Mouse (Mus musculus) heart, embryonic 10.5 days (tissue): ENCODE results near the gene Erf. TPM values are rescaled to one million over a fixed set of nuclear protein-coding genes. Genes with fewer than 3 reads are reported as not detected.
"Not testable (repeated sequence)": the region's sequence is repeated elsewhere in the genome, so short reads cannot be mapped to it uniquely, and the experiment has no call there.

Experiments
- DNase-seq: peaks from one replicate; pipeline ENCODE4 v3.0.0-alpha.2; 2017; ENCODE audit warnings: low spot score
- H3K27ac ChIP-seq: fragments of 300-500 bp; sonication (generic); 2 replicates; pipeline ENCODE4 v1.5.1; 2016; ENCODE audit warnings: mild to moderate bottlenecking
- H3K27me3 ChIP-seq: fragments of 300-500 bp; sonication (generic); 2 replicates; pipeline ENCODE4 v1.6.1; 2016; ENCODE audit warnings: mild to moderate bottlenecking; ENCODE audit not compliant: poor library complexity, insufficient read depth, severe bottlenecking
- H3K36me3 ChIP-seq: fragments of 300-500 bp; sonication (generic); 2 replicates; pipeline ENCODE4 v1.6.1; 2016; ENCODE audit warnings: mild to moderate bottlenecking, moderate library complexity
- H3K4me1 ChIP-seq: fragments of 300-500 bp; sonication (generic); 2 replicates; pipeline ENCODE4 v1.6.1; 2016; ENCODE audit warnings: mild to moderate bottlenecking
- H3K4me3 ChIP-seq: fragments of 300-500 bp; sonication (generic); 2 replicates; pipeline ENCODE4 v1.5.1; 2016; ENCODE audit warnings: mild to moderate bottlenecking, moderate library complexity
- H3K9me3 ChIP-seq: fragments of 300-500 bp; sonication (generic); 2 replicates; pipeline ENCODE4 v1.6.1; 2016; ENCODE audit warnings: mild to moderate bottlenecking, moderate library complexity
- WGBS: fragments of 180-500 bp; shearing (Covaris S2); methylation state at CpG from one replicate; pipeline ENCODE4 v1.1.7; 2016; 5-methylcytosine and 5-hydroxymethylcytosine counted together
- polyA plus RNA-seq: library from polyadenylated mRNA; unstranded; fragments of >200 nt; fragmentation: Nextera tagmentation; extraction: Ambion mirVana; gene quantifications from 2 replicates; pipeline ENCODE4 v1.2.1, GENCODE M21; 2016

The Erf gene
- polyA plus RNA-seq, 1 experiment from 2014 or later: 17.9 TPM

GRCm38 (mm10) chr7:25269029-25269428 is 18.5 kb upstream of the Erf start:
- 37% methylated on average over 4 of the region's 4 CpGs for whole genome bisulfite sequencing
- Histone ChIP-seq H3K27ac (peak overlapping the region; percentile 99), H3K9me3 (no peaks in the 10 kb centered on the region), H3K4me3 (peak overlapping the region; percentile 87), H3K36me3 (peaks cover 34% of the 10 kb centered on the region), H3K27me3 (no peaks in the 10 kb centered on the region), H3K4me1 (peaks cover 59% of the 10 kb centered on the region)
- no peak for DNase-seq

GRCm38 (mm10) chr7:25268588-25268987 is 18.0 kb upstream of the Erf start:
- Histone ChIP-seq H3K4me3 (peak overlapping the region; percentile 87), H3K4me1 (peaks cover 58% of the 10 kb centered on the region), H3K36me3 (peaks cover 30% of the 10 kb centered on the region), H3K9me3 (no peaks in the 10 kb centered on the region), H3K27ac (peak overlapping the region; percentile 99), H3K27me3 (no peaks in the 10 kb centered on the region)
- no peak for DNase-seq
- WGBS: 2% methylated on average over 7 of the region's 7 CpGs

GRCm38 (mm10) chr7:25267751-25268463 is 17.3 kb upstream of the Erf start:
- under 1% methylated on average over 33 of the region's 33 CpGs for WGBS

GRCm38 (mm10) chr7:25267301-25267750 is 16.8 kb upstream of the Erf start, which contains the start of gene Cic:
Cic (plus strand) TSS chr7:25267704.
- Histone ChIP-seq H3K9me3 (no peaks in the 10 kb centered on the region), H3K4me3 (peak within 1 kb of the TSS; percentile 87), H3K36me3 (peaks cover 17% of the 10 kb centered on the region), H3K27ac (peak within 1 kb of the TSS; percentile 99), H3K4me1 (peaks cover 47% of the 10 kb centered on the region), H3K27me3 (no peaks in the 10 kb centered on the region)
- DNase-seq: peak; percentile 100
- WGBS: 0% methylated on average over 29 of the region's 29 CpGs

More at GRCm38 (mm10) chr7:25267751-25268463, 17.3 kb upstream of the Erf start:
- DNase-seq: peak; percentile 100
- Histone ChIP-seq H3K36me3 (peaks cover 23% of the 10 kb centered on the region), H3K4me1 (peaks cover 51% of the 10 kb centered on the region), H3K27me3 (no peaks in the 10 kb centered on the region), H3K27ac (peak overlapping the region; percentile 99), H3K9me3 (no peaks in the 10 kb centered on the region), H3K4me3 (peak overlapping the region; percentile 87)

GRCm38 (mm10) chr7:25266180-25266962 is 15.8 kb upstream of the Erf start:
- 70% methylated on average over 8 of the region's 8 CpGs for WGBS
- Histone ChIP-seq H3K36me3 (peaks cover 8% of the 10 kb centered on the region), H3K27ac (peak overlapping the region; percentile 99; the same call in 1 of the 2 replicates), H3K9me3 (no peaks in the 10 kb centered on the region), H3K4me1 (peaks cover 43% of the 10 kb centered on the region), H3K27me3 (no peaks in the 10 kb centered on the region), H3K4me3 (peak overlapping the region; percentile 87)
- no peak for DNase-seq

- not testable (repeated sequence) for H3K4me3 ChIP-seq, H3K27me3 ChIP-seq, H3K9me3 ChIP-seq, DNase-seq, H3K36me3 ChIP-seq, H3K27ac ChIP-seq
- WGBS: 63% methylated on average over 5 of the region's 5 CpGs
- peaks cover 43% of the 10 kb centered on the region for H3K4me1 ChIP-seq
Measured at GRCm38 (mm10) chr7:25265743-25266142, 15.2 kb upstream of the Erf start.

GRCm38 (mm10) chr7:25263968-25264870 is 13.7 kb upstream of the Erf start:
- H3K4me1 ChIP-seq: peaks cover 29% of the 10 kb centered on the region
- H3K36me3 ChIP-seq: no peaks in the 10 kb centered on the region
- H3K4me3 ChIP-seq: no peak overlapping the region
- DNase-seq: no peak
- H3K27me3 ChIP-seq: no peaks in the 10 kb centered on the region
- no peaks in the 10 kb centered on the region for H3K9me3 ChIP-seq
- no peak overlapping the region for H3K27ac ChIP-seq
- WGBS: 27% methylated on average over 17 of the region's 17 CpGs

GRCm38 (mm10) chr7:25261896-25262295 is 11.3 kb upstream of the Erf start:
- Histone ChIP-seq H3K4me1 (peaks cover 18% of the 10 kb centered on the region), H3K36me3 (no peaks in the 10 kb centered on the region), H3K27ac (no peak overlapping the region), H3K4me3 (no peak overlapping the region), H3K9me3 (no peaks in the 10 kb centered on the region), H3K27me3 (no peaks in the 10 kb centered on the region)
- WGBS: 70% methylated on average over 1 of the region's 1 CpGs
- no peak for DNase-seq

GRCm38 (mm10) chr7:25251822-25252221 is 1.3 kb upstream of the Erf start:
- H3K36me3 ChIP-seq: 0 out of 2 replicates have a peak, but pooled peaks cover 3% of the 10 kb centered on the region
- peak overlapping the region; percentile 96 for H3K4me3 ChIP-seq
- H3K27me3 ChIP-seq: no peaks in the 10 kb centered on the region
- WGBS: 15% methylated on average over 8 of the region's 8 CpGs
- H3K9me3 ChIP-seq: no peaks in the 10 kb centered on the region
- peaks cover 32% of the 10 kb centered on the region for H3K4me1 ChIP-seq
- no peak for DNase-seq
- peak overlapping the region; percentile 95 for H3K27ac ChIP-seq

- Histone ChIP-seq H3K36me3 (peaks cover 8% of the 10 kb centered on the region), H3K4me3 (peak overlapping the region; percentile 96), H3K27ac (peak overlapping the region; percentile 95), H3K27me3 (no peaks in the 10 kb centered on the region), H3K9me3 (no peaks in the 10 kb centered on the region), H3K4me1 (peaks cover 38% of the 10 kb centered on the region)
- DNase-seq: no peak
- 2% methylated on average over 22 of the region's 22 CpGs for WGBS
Measured at GRCm38 (mm10) chr7:25251071-25251791, 670 bp upstream of the Erf start.

- H3K27me3 ChIP-seq: no peaks in the 10 kb centered on the region
- H3K4me3 ChIP-seq: peak overlapping the region; percentile 96
- H3K27ac ChIP-seq: peak overlapping the region; percentile 95
- 0% methylated on average over 53 of the region's 73 CpGs for WGBS
- DNase-seq: peak; percentile 94
- H3K36me3 ChIP-seq: peaks cover 25% of the 10 kb centered on the region
- H3K9me3 ChIP-seq: no peaks in the 10 kb centered on the region
- H3K4me1 ChIP-seq: peaks cover 54% of the 10 kb centered on the region
Measured at GRCm38 (mm10) chr7:25249314-25250140, 1.0 kb downstream of the Erf start.
